Mouse (Mus musculus) forebrain, embryonic 15.5 days (tissue): ENCODE measurements around the gene Cbx5. TPM values are rescaled to one million over a fixed set of nuclear protein-coding genes. Genes with fewer than 3 reads are reported as not detected.
A peak's percentile ranks its signal among the peaks of the same experiment; 100 is the strongest.

ENCODE experiments used
- ATAC-seq: fragments of 200-750 bp; cut with Nextera tagmentation; replicated peaks from 2 replicates; pipeline ENCODE4 v1.8.0; 2017; ENCODE audit warnings: mild to moderate bottlenecking, moderate TSS enrichment, moderate library complexity
- H3K27ac ChIP-seq: fragments of 300-500 bp; sonication (generic); replicated peaks from 2 replicates; pipeline ENCODE4 v1.5.1; 2015; ENCODE audit warnings: mild to moderate bottlenecking, inconsistent platforms
- H3K27me3 ChIP-seq: fragments of 300-500 bp; sonication (generic); 2 replicates; pipeline ENCODE4 v1.6.1; 2015; ENCODE audit warnings: inconsistent platforms
- H3K36me3 ChIP-seq: fragments of 300-500 bp; sonication (generic); 2 replicates; pipeline ENCODE4 v1.6.1; 2015; ENCODE audit warnings: mild to moderate bottlenecking, inconsistent platforms
- H3K4me1 ChIP-seq: fragments of 300-500 bp; sonication (generic); 2 replicates; pipeline ENCODE4 v1.6.1; 2015; ENCODE audit warnings: inconsistent platforms
- H3K4me2 ChIP-seq: fragments of 300-500 bp; sonication (generic); replicated peaks from 2 replicates; pipeline ENCODE4 v1.6.1; 2015; ENCODE audit warnings: mild to moderate bottlenecking, inconsistent platforms
- H3K4me3 ChIP-seq: fragments of 300-500 bp; sonication (generic); 2 replicates; pipeline ENCODE4 v1.5.1; 2015; ENCODE audit warnings: mild to moderate bottlenecking, inconsistent platforms
- H3K9ac ChIP-seq: fragments of 300-500 bp; sonication (generic); replicated peaks from 2 replicates; pipeline ENCODE4 v1.6.1; 2015; ENCODE audit warnings: mild to moderate bottlenecking, inconsistent platforms
- H3K9me3 ChIP-seq: fragments of 300-500 bp; sonication (generic); 2 replicates; pipeline ENCODE4 v1.6.1; 2016; ENCODE audit warnings: inconsistent platforms
- WGBS: fragments of 180-500 bp; shearing (Covaris S2); methylation state at CpG from one replicate; pipeline ENCODE4 v1.1.7; 2015; ENCODE audit warnings: mixed read lengths; 5-methylcytosine and 5-hydroxymethylcytosine counted together
- polyA plus RNA-seq: library from polyadenylated mRNA; unstranded; fragments of >200 nt; fragmentation: Nextera tagmentation; extraction: Ambion mirVana; gene quantifications from 2 replicates; pipeline ENCODE4 v1.2.1, GENCODE M21; 2015

The Cbx5 gene
- polyA plus RNA-seq, 1 experiment from 2014 or later, result 134 TPM

- no peak for ATAC-seq
- no peak overlapping the region for H3K9ac ChIP-seq
- H3K4me3 ChIP-seq, result no peak overlapping the region
- no peaks in the 10 kb centered on the region for H3K36me3 ChIP-seq
- peaks cover 97% of the 10 kb centered on the region for H3K27me3 ChIP-seq
- no peaks in the 10 kb centered on the region for H3K9me3 ChIP-seq
- H3K4me2 ChIP-seq, result no peak overlapping the region
- WGBS, result 3% methylated on average over 12 of the region's 12 CpGs
- H3K4me1 ChIP-seq, result peaks cover 15% of the 10 kb centered on the region
- H3K27ac ChIP-seq, result no peak overlapping the region
Observed at GRCm38 (mm10) chr15:103178137-103178536, 61.5 kb downstream of the Cbx5 start.

- no peak; the same call in 1 of the 2 replicates for ATAC-seq
- no peak overlapping the region for H3K4me3 ChIP-seq
- no peaks in the 10 kb centered on the region for H3K9me3 ChIP-seq
- H3K4me1 ChIP-seq, result peaks cover 12% of the 10 kb centered on the region
- no peak overlapping the region for H3K4me2 ChIP-seq
- H3K27me3 ChIP-seq, result peaks cover 97% of the 10 kb centered on the region
- 5% methylated on average over 12 of the region's 12 CpGs for WGBS
- no peak overlapping the region for H3K27ac ChIP-seq
- no peaks in the 10 kb centered on the region for H3K36me3 ChIP-seq
- no peak overlapping the region for H3K9ac ChIP-seq
Observed at GRCm38 (mm10) chr15:103177611-103178041, 62.0 kb downstream of the Cbx5 start.

GRCm38 (mm10) chr15:103176874-103177421 is 62.7 kb downstream of the Cbx5 start:
- Histone ChIP-seq H3K4me2 (no peak overlapping the region), H3K36me3 (no peaks in the 10 kb centered on the region), H3K4me1 (peaks cover 8% of the 10 kb centered on the region), H3K4me3 (no peak overlapping the region), H3K9ac (no peak overlapping the region), H3K9me3 (no peaks in the 10 kb centered on the region), H3K27ac (no peak overlapping the region), H3K27me3 (peaks cover 99% of the 10 kb centered on the region)
- WGBS, result 1% methylated on average over 18 of the region's 18 CpGs
- ATAC-seq, result peak; percentile 79

GRCm38 (mm10) chr15:103173251-103173650 is 66.4 kb downstream of the Cbx5 start:
- no peak overlapping the region for H3K27ac ChIP-seq
- no peak overlapping the region for H3K4me2 ChIP-seq
- ATAC-seq, result no peak
- no peaks in the 10 kb centered on the region for H3K36me3 ChIP-seq
- H3K27me3 ChIP-seq, result peaks cover 100% of the 10 kb centered on the region
- H3K9me3 ChIP-seq, result no peaks in the 10 kb centered on the region
- no peak overlapping the region for H3K9ac ChIP-seq
- H3K4me1 ChIP-seq, result peaks cover 29% of the 10 kb centered on the region
- H3K4me3 ChIP-seq, result no peak overlapping the region
- WGBS, result 74% methylated on average over 5 of the region's 5 CpGs

GRCm38 (mm10) chr15:103172537-103172936 is 67.1 kb downstream of the Cbx5 start:
- WGBS, result 2% methylated on average over 10 of the region's 10 CpGs
- peaks cover 29% of the 10 kb centered on the region for H3K4me1 ChIP-seq
- no peak overlapping the region for H3K9ac ChIP-seq
- no peak overlapping the region for H3K4me3 ChIP-seq
- H3K27ac ChIP-seq, result no peak overlapping the region
- no peaks in the 10 kb centered on the region for H3K9me3 ChIP-seq
- H3K36me3 ChIP-seq, result no peaks in the 10 kb centered on the region
- no peak overlapping the region for H3K4me2 ChIP-seq
- H3K27me3 ChIP-seq, result peaks cover 100% of the 10 kb centered on the region
- ATAC-seq, result no peak

- peaks cover 21% of the 10 kb centered on the region for H3K4me1 ChIP-seq
- no peak overlapping the region for H3K4me2 ChIP-seq
- 8% methylated on average over 7 of the region's 8 CpGs for WGBS
- H3K27ac ChIP-seq, result no peak overlapping the region
- H3K9me3 ChIP-seq, result no peaks in the 10 kb centered on the region
- no peak overlapping the region for H3K9ac ChIP-seq
- H3K4me3 ChIP-seq, result no peak overlapping the region
- H3K27me3 ChIP-seq, result peaks cover 100% of the 10 kb centered on the region
- H3K36me3 ChIP-seq, result no peaks in the 10 kb centered on the region
- ATAC-seq, result no peak
Observed at GRCm38 (mm10) chr15:103171276-103171675, 68.3 kb downstream of the Cbx5 start.

- Histone ChIP-seq H3K27me3 (peaks cover 98% of the 10 kb centered on the region), H3K36me3 (no peaks in the 10 kb centered on the region), H3K9ac (0 out of 2 replicates have a peak overlapping the region, but pooled peaks have one; percentile 4), H3K9me3 (no peaks in the 10 kb centered on the region), H3K27ac (no peak overlapping the region), H3K4me3 (peak overlapping the region; percentile 18; the same call in 1 of the 2 replicates), H3K4me1 (peaks cover 22% of the 10 kb centered on the region), H3K4me2 (peak overlapping the region; percentile 89)
- WGBS, result 2% methylated on average over 16 of the region's 16 CpGs
- no peak for ATAC-seq
Observed at GRCm38 (mm10) chr15:103170316-103170679, 69.3 kb downstream of the Cbx5 start.

GRCm38 (mm10) chr15:103169612-103170315 is 69.9 kb downstream of the Cbx5 start:
- peak overlapping the region; percentile 89 for H3K4me2 ChIP-seq
- H3K27me3 ChIP-seq, result peaks cover 92% of the 10 kb centered on the region
- no peaks in the 10 kb centered on the region for H3K9me3 ChIP-seq
- H3K4me1 ChIP-seq, result peaks cover 24% of the 10 kb centered on the region
- 1% methylated on average over 26 of the region's 26 CpGs for WGBS
- ATAC-seq, result no peak
- peak overlapping the region; percentile 48 for H3K4me3 ChIP-seq
- no peak overlapping the region for H3K27ac ChIP-seq
- H3K36me3 ChIP-seq, result no peaks in the 10 kb centered on the region
- H3K9ac ChIP-seq, result peak overlapping the region; percentile 54

- no peaks in the 10 kb centered on the region for H3K9me3 ChIP-seq
- under 1% methylated on average over 63 of the region's 63 CpGs for WGBS
- H3K4me1 ChIP-seq, result peaks cover 24% of the 10 kb centered on the region
- H3K36me3 ChIP-seq, result no peaks in the 10 kb centered on the region
- H3K27ac ChIP-seq, result no peak overlapping the region
- H3K4me3 ChIP-seq, result peak overlapping the region; percentile 48
- H3K9ac ChIP-seq, result peak overlapping the region; percentile 54
- 0 out of 2 replicates have a peak, but pooled peaks have one; percentile 10 for ATAC-seq
- peaks cover 85% of the 10 kb centered on the region for H3K27me3 ChIP-seq
- peak overlapping the region; percentile 89 for H3K4me2 ChIP-seq
Observed at GRCm38 (mm10) chr15:103168801-103169611, 70.6 kb downstream of the Cbx5 start.

GRCm38 (mm10) chr15:103167786-103168185 is 71.8 kb downstream of the Cbx5 start:
- Histone ChIP-seq H3K36me3 (no peaks in the 10 kb centered on the region), H3K27ac (no peak overlapping the region)

GRCm38 (mm10) chr15:103167042-103167615 is 72.5 kb downstream of the Cbx5 start, which contains the start of gene Smug1:
Gene Smug1, minus strand, starts transcription at chr15:103167092.
- Histone ChIP-seq H3K9ac (no peak within 1 kb of the TSS), H3K4me1 (peaks cover 34% of the 10 kb centered on the region), H3K36me3 (no peaks in the 10 kb centered on the region), H3K4me3 (no peak within 1 kb of the TSS), H3K27ac (no peak within 1 kb of the TSS), H3K4me2 (no peak within 1 kb of the TSS), H3K27me3 (peaks cover 66% of the 10 kb centered on the region), H3K9me3 (no peaks in the 10 kb centered on the region)
- 19% methylated on average over 6 of the region's 6 CpGs for WGBS
- no peak for ATAC-seq

More at GRCm38 (mm10) chr15:103167786-103168185, 71.8 kb downstream of the Cbx5 start:
- H3K4me3 ChIP-seq, result no peak overlapping the region
- peaks cover 28% of the 10 kb centered on the region for H3K4me1 ChIP-seq
- H3K9me3 ChIP-seq, result no peaks in the 10 kb centered on the region
- H3K4me2 ChIP-seq, result no peak overlapping the region
- WGBS, result 13% methylated on average over 3 of the region's 3 CpGs
- H3K9ac ChIP-seq, result no peak overlapping the region
- peaks cover 73% of the 10 kb centered on the region for H3K27me3 ChIP-seq
- ATAC-seq, result no peak

- Histone ChIP-seq H3K27me3 (peaks cover 54% of the 10 kb centered on the region), H3K4me1 (peaks cover 37% of the 10 kb centered on the region), H3K4me3 (no peak overlapping the region), H3K9me3 (no peaks in the 10 kb centered on the region), H3K36me3 (no peaks in the 10 kb centered on the region), H3K9ac (no peak overlapping the region), H3K27ac (no peak overlapping the region), H3K4me2 (no peak overlapping the region)
- WGBS, result 36% methylated on average over 5 of the region's 5 CpGs
- no peak for ATAC-seq
Observed at GRCm38 (mm10) chr15:103165924-103166323, 73.7 kb downstream of the Cbx5 start.
